Mouse (Mus musculus): Measurements from ENCODE around the gene Egfl7. TPM values are rescaled to one million over a fixed set of nuclear protein-coding genes. Genes with fewer than 3 reads are reported as not detected.

The Egfl7 gene
- polyA plus RNA-seq, 1 experiment = 1.5 TPM

GRCm38 (mm10) chr2:26588573-26588972 lies 8.8 kb downstream of the Egfl7 start:
- Histone ChIP-seq H3K4me1 (ENCODE audit: control insufficient read depth, insufficient read depth, low read length) (no peaks in the 10 kb centered on the region), H3K27ac (ENCODE audit: insufficient read depth, low read depth, low read length) (no peak overlapping the region), H3K4me3 (ENCODE audit: insufficient read depth, low read length) (no peak overlapping the region)
- no peak for TF ChIP-seq POLR2A (IDR thresholded peaks at IDR 0.05; ENCODE audit: borderline replicate concordance, low read depth, low read length)
- TF ChIP-seq CTCF (IDR thresholded peaks at IDR 0.05; ENCODE audit: low read depth, low read length) = no peak

DNA sequence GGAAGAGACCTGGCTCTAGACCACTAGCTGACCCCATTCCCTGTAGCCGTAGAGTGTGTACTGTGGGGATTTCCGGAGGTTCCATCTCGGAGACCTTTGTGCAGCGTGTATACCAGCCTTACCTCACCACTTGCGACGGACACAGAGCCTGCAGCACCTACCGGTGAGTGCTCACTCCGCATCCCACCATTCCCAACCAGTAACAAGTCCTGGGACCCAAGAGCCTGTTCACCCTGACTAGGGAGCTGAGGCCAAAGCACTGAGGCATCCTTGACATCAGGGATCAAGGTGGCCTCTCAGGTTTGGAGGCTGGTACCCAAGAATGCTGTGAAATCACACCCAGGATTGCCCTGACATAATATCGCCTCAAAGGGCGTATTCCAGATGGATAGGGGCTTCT lies 9.5 kb downstream of the Egfl7 start:
- Histone ChIP-seq H3K27ac (ENCODE audit: insufficient read depth, low read depth, low read length) (no peak overlapping the region), H3K4me3 (ENCODE audit: insufficient read depth, low read length) (no peak overlapping the region), H3K4me1 (ENCODE audit: control insufficient read depth, insufficient read depth, low read length) (no peaks in the 10 kb centered on the region)
- TF ChIP-seq POLR2A (IDR thresholded peaks at IDR 0.05; ENCODE audit: borderline replicate concordance, low read depth, low read length) (no peak), CTCF (IDR thresholded peaks at IDR 0.05; ENCODE audit: low read depth, low read length) (no peak)

- H3K27ac ChIP-seq (ENCODE audit: insufficient read depth, low read depth, low read length) = no peak overlapping the region
- no peak for TF ChIP-seq CTCF (IDR thresholded peaks at IDR 0.05; ENCODE audit: low read depth, low read length)
- TF ChIP-seq POLR2A (IDR thresholded peaks at IDR 0.05; ENCODE audit: borderline replicate concordance, low read depth, low read length) = no peak
- no peak overlapping the region for H3K4me3 ChIP-seq (ENCODE audit: insufficient read depth, low read length)
- no peaks in the 10 kb centered on the region for H3K4me1 ChIP-seq (ENCODE audit: control insufficient read depth, insufficient read depth, low read length)
These were observed 10.5 kb downstream of the Egfl7 start for GRCm38 (mm10) chr2:26590282-26590681.

- Histone ChIP-seq H3K4me1 (ENCODE audit: control insufficient read depth, insufficient read depth, low read length) (no peaks in the 10 kb centered on the region), H3K27ac (ENCODE audit: insufficient read depth, low read depth, low read length) (no peak overlapping the region), H3K4me3 (ENCODE audit: insufficient read depth, low read length) (no peak overlapping the region)
- no peak for TF ChIP-seq CTCF (IDR thresholded peaks at IDR 0.05; ENCODE audit: low read depth, low read length)
- no peak for TF ChIP-seq POLR2A (IDR thresholded peaks at IDR 0.05; ENCODE audit: borderline replicate concordance, low read depth, low read length)
These were observed 11.1 kb downstream of the Egfl7 start for GRCm38 (mm10) chr2:26590962-26591361.

DNA sequence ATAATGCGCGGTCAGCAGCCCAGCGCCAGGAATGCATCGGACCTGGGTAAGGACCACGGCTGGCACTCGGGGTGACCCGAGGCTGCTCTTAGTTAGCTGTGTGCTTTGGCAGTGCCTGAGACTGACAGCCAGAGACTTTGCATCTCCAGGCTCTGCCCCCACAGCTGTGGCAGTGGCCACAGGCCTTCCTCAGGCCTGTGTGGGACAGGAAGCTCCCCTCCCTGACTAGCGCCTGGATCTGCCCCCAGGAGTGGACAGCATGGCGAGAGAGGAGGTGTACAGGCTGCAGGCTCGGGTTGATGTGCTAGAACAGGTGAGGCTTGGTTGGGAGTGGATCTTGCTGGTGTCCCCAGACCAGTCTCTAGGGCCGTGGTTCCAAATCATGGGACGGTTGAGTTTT lies 11.6 kb downstream of the Egfl7 start:
- no peaks in the 10 kb centered on the region for H3K4me1 ChIP-seq (ENCODE audit: control insufficient read depth, insufficient read depth, low read length)
- no peak for TF ChIP-seq POLR2A (IDR thresholded peaks at IDR 0.05; ENCODE audit: borderline replicate concordance, low read depth, low read length)
- no peak for TF ChIP-seq CTCF (IDR thresholded peaks at IDR 0.05; ENCODE audit: low read depth, low read length)
- H3K27ac ChIP-seq (ENCODE audit: insufficient read depth, low read depth, low read length) = no peak overlapping the region
- no peak overlapping the region for H3K4me3 ChIP-seq (ENCODE audit: insufficient read depth, low read length)

DNA sequence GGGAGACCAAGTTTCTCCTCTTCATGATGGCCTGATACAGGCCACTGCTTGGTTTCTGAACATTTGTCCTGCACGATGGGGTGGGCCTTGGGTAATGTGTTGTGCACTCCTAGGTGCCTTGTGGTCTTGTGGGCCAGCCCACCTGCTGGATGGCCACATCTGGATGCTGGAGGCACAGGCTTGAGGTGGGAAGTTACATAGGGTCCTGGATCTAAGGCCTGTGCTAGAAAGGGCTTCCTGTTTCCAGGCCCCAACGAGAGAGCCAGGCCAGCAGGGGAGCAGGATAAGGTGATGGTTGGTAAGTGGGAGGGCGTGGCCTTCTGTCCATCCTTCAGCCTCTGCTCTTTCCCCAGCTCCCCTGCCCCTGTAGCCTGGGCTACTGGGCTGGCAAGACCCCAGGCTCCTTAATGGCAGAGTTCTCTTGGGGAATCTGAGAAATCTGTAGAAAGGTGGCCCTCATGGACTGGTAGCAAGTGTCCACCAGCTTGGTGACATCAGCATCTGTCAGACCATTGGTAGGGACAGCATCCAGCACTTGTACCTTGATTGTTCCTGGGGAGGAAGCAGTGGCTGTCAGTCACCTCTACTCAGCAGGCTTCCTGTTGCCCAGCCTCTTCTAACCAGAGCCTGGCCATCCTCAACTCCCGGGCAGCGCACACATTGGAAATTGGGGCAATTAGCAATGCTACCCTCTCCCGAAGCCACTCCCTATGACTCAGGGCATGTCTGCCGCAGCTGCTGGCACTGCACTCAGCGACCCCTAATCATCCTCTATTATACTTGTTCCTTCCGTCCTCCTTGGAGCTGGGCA lies 13.6 kb downstream of the Egfl7 start:
- Histone ChIP-seq H3K27ac (ENCODE audit: insufficient read depth, low read depth, low read length) (no peak overlapping the region), H3K4me3 (ENCODE audit: insufficient read depth, low read length) (no peak overlapping the region), H3K4me1 (ENCODE audit: control insufficient read depth, insufficient read depth, low read length) (peaks cover 8% of the 10 kb centered on the region)
- TF ChIP-seq CTCF (IDR thresholded peaks at IDR 0.05; ENCODE audit: low read depth, low read length) = no peak

- Histone ChIP-seq H3K27ac (ENCODE audit: insufficient read depth, low read depth, low read length) (no peak overlapping the region), H3K4me1 (ENCODE audit: control insufficient read depth, insufficient read depth, low read length) (peaks cover 12% of the 10 kb centered on the region), H3K4me3 (ENCODE audit: insufficient read depth, low read length) (no peak overlapping the region)
- TF ChIP-seq POLR2A (IDR thresholded peaks at IDR 0.05; ENCODE audit: borderline replicate concordance, low read depth, low read length) (no peak), CTCF (IDR thresholded peaks at IDR 0.05; ENCODE audit: low read depth, low read length) (peak; percentile 44)
These were observed 14.2 kb downstream of the Egfl7 start for GRCm38 (mm10) chr2:26594022-26594346.

DNA sequence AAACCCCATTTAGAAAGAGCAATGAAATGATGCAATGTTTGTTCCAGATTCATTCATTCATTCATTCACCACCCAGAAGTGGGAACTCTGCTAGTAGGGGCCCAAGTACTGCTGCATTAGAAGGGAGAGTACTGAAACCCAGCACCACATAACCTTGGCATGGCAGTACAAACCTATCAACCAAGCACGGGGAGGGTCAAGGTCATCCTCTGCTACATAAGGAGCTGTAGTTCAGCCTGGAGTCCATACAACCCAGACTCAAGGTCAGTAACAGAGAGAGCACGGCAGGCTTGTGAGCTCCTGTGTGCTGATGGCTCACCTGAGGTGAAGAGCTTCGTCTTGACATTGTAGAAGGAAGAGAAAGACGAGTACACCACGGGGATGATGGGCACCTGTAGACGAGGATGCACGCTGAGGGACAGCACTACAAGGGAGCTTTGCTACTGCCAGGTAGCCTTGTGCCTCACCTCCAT lies 14.7 kb downstream of the Egfl7 start:
- Histone ChIP-seq H3K4me1 (ENCODE audit: control insufficient read depth, insufficient read depth, low read length) (peaks cover 15% of the 10 kb centered on the region), H3K27ac (ENCODE audit: insufficient read depth, low read depth, low read length) (no peak overlapping the region), H3K4me3 (ENCODE audit: insufficient read depth, low read length) (no peak overlapping the region)
- TF ChIP-seq POLR2A (IDR thresholded peaks at IDR 0.05; ENCODE audit: borderline replicate concordance, low read depth, low read length) (no peak), CTCF (IDR thresholded peaks at IDR 0.05; ENCODE audit: low read depth, low read length) (no peak)

DNA sequence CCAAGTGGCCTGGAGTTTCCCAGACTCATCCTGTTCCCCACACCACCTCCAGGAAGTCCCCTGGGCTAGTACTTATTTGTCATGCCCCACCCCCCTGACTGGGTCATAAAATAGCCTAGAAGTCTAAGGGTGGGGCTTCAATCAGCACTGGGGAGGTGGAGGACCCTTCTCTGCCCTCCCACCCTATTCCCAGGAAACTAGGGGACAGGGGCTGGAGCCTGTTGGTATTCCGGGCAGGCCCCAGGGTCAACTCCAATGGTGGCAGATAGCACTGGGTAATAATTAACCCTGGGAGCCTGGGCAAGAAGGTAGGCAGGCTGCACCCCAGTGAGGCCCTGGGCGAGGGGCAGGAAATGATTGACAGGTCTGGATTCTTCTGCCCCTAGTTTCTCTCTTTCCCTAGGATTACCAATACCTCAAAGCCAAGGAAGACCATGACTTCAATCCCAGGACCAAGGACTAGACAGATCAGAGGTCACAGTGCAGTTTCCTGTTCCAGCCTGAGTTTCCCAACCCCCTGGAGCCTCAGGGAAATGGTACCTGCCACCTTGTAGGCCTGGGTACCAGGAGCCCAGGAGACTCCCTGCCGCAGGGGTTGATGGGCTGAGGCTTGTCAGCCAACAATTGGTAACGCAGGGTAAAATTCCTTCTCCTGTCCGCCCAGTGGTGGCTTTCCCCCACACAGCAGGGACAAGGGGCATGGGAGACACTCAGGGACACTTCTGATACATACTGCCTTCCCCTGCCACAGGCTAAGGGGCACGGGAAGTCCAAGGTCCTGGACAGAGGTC lies 15.3 kb downstream of the Egfl7 start:
- Histone ChIP-seq H3K27ac (ENCODE audit: insufficient read depth, low read depth, low read length) (no peak overlapping the region), H3K4me3 (ENCODE audit: insufficient read depth, low read length) (no peak overlapping the region)
- TF ChIP-seq POLR2A (IDR thresholded peaks at IDR 0.05; ENCODE audit: borderline replicate concordance, low read depth, low read length) = no peak

GRCm38 (mm10) chr2:26595725-26596435 lies 16.1 kb downstream of the Egfl7 start:
- peaks cover 23% of the 10 kb centered on the region for H3K4me1 ChIP-seq (ENCODE audit: control insufficient read depth, insufficient read depth, low read length)
- H3K4me3 ChIP-seq (ENCODE audit: insufficient read depth, low read length) = no peak overlapping the region
- H3K27ac ChIP-seq (ENCODE audit: insufficient read depth, low read depth, low read length) = no peak overlapping the region
- TF ChIP-seq POLR2A (IDR thresholded peaks at IDR 0.05; ENCODE audit: borderline replicate concordance, low read depth, low read length) (no peak), CTCF (IDR thresholded peaks at IDR 0.05; ENCODE audit: low read depth, low read length) (no peak)

More for the DNA sequence above, 15.3 kb downstream of the Egfl7 start:
- peaks cover 21% of the 10 kb centered on the region for H3K4me1 ChIP-seq (ENCODE audit: control insufficient read depth, insufficient read depth, low read length)
